Mouse (Mus musculus) erythroblast, embryonic 14.5 days (primary cell): ENCODE measurements around the gene Cox7a2. TPM values are rescaled to one million over a fixed set of nuclear protein-coding genes. Genes with fewer than 3 reads are reported as not detected.

Experiments used
- H3K27me3 ChIP-seq: 2 replicates; pipeline ENCODE4 v1.6.1; 2012; ENCODE audit warnings: inconsistent platforms; ENCODE audit not compliant: control insufficient read depth
- H3K36me3 ChIP-seq: 2 replicates; pipeline ENCODE4 v1.6.1; 2012; ENCODE audit warnings: mild to moderate bottlenecking, inconsistent platforms; ENCODE audit not compliant: control insufficient read depth
- H3K4me1 ChIP-seq: 2 replicates; pipeline ENCODE4 v1.6.1; 2012; ENCODE audit warnings: inconsistent platforms; ENCODE audit not compliant: control insufficient read depth
- H3K4me3 ChIP-seq: replicated peaks from 2 replicates; pipeline ENCODE3; 2012; ENCODE audit warnings: moderate library complexity, mild to moderate bottlenecking, inconsistent platforms
- H3K9me3 ChIP-seq: 2 replicates; pipeline ENCODE4 v1.6.1; 2012; ENCODE audit warnings: low read length, inconsistent platforms, mixed read lengths; ENCODE audit not compliant: control insufficient read depth
- GATA1 ChIP-seq: IDR thresholded peaks from 2 replicates; pipeline ENCODE4 v1.6.1; 2012; ENCODE audit warnings: low read length, inconsistent platforms, mixed read lengths
- TAL1 ChIP-seq: IDR thresholded peaks from 3 replicates; pipeline ENCODE4 v1.6.1; 2012; ENCODE audit warnings: low read length, inconsistent platforms, mixed read lengths
- polyA plus RNA-seq: library from polyadenylated mRNA; stranded (reverse); fragments of >175 nt; gene quantifications from 2 replicates; pipeline ENCODE4 v1.2.3, GENCODE M21; 2012

The Cox7a2 gene
- polyA plus RNA-seq, 1 experiment: 7.4 TPM

GRCm38 (mm10) chr9:79784934-79785793, 25.5 kb upstream of the Cox7a2 start:
- Histone ChIP-seq H3K4me1 (peaks cover 4% of the 10 kb centered on the region), H3K36me3 (no peaks in the 10 kb centered on the region), H3K27me3 (no peaks in the 10 kb centered on the region), H3K4me3 (no peak overlapping the region), H3K9me3 (no peaks in the 10 kb centered on the region)
- TF ChIP-seq GATA1 (no peak), TAL1 (no peak)

DNA sequence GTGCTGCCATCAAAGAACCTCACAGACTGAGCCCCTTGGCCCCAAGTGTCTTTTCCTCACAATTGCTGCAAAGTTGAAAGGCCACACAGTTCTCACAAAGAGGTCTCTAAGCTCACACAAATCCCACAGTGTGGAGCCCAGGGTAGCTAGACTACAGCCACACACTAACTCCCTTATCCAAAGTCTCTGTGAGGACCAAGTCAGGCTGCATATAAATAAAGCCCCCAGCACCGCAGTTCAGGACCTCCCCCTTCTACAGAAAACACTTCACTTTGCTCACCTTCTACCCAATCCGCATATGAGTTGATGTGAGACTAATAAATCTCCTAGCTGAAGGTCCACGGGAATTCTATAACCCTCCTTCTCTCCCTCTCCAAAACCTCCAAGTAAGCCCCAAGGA, 24.8 kb upstream of the Cox7a2 start:
- no peaks in the 10 kb centered on the region for H3K27me3 ChIP-seq
- H3K4me1 ChIP-seq: peaks cover 2% of the 10 kb centered on the region; the same call in 1 of the 2 replicates
- no peaks in the 10 kb centered on the region for H3K9me3 ChIP-seq
- H3K36me3 ChIP-seq: no peaks in the 10 kb centered on the region; the same call in 1 of the 2 replicates
- H3K4me3 ChIP-seq: no peak overlapping the region
- TF ChIP-seq TAL1 (no peak), GATA1 (no peak)

DNA sequence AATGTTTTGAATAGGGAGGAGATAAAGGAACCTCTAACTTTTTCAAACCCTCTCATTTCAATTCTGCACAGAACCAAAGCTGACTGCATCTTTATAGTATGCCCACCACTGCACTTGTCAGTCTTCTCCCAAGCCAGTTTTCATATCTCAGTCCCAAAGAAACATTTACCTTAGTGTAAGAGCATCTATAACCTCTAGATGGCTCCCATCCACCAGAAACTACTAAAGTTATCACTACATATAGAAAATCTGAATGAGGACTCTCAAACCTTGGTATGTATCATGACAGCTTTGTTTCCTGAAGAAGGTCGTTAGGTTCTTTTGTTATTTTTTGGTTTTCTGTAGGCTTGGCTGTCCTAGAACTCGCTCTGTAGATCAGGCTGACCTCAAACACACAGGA, 19.7 kb upstream of the Cox7a2 start:
- Histone ChIP-seq H3K4me3 (no peak overlapping the region), H3K4me1 (no peaks in the 10 kb centered on the region), H3K36me3 (peaks cover 18% of the 10 kb centered on the region), H3K9me3 (no peaks in the 10 kb centered on the region), H3K27me3 (no peaks in the 10 kb centered on the region)
- TF ChIP-seq GATA1 (no peak), TAL1 (no peak)

DNA sequence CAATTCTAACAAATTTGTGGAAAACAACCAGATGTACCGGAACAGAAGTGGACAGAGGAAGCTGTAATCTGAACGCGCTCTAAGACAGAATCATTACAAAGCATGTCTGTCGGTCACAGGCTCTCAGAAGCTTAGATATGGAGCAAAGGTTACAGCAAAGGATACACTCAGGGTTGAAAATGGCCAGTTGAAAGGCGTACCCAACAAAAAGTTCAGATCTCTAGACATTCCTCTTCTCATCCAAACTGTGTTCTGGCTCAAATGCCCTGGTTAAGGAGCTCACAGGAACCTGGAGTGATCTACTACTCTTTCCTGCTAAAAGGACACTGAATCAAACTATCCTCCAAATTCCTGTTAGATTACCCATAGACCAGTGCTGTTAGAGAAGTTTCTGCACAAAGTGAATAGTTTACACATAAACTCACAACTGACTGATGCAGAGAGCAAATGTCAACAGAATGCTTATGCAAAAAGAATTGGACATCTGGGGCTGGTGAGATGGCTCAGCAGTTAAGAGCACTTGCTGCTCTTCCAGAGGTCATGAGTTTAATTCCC, 7.4 kb upstream of the Cox7a2 start:
- Histone ChIP-seq H3K27me3 (no peaks in the 10 kb centered on the region), H3K4me1 (no peaks in the 10 kb centered on the region), H3K4me3 (no peak overlapping the region), H3K9me3 (no peaks in the 10 kb centered on the region), H3K36me3 (peaks cover 13% of the 10 kb centered on the region)
- no peak for TF ChIP-seq TAL1
- TF ChIP-seq GATA1: no peak

- H3K36me3 ChIP-seq: peaks cover 2% of the 10 kb centered on the region
- TF ChIP-seq TAL1 (no peak), GATA1 (no peak)
- H3K4me1 ChIP-seq: peaks cover 2% of the 10 kb centered on the region
Observed at GRCm38 (mm10) chr9:79765329-79765728, 5.7 kb upstream of the Cox7a2 start.

GRCm38 (mm10) chr9:79762519-79762918, 2.8 kb upstream of the Cox7a2 start:
- H3K9me3 ChIP-seq: no peaks in the 10 kb centered on the region
- no peaks in the 10 kb centered on the region for H3K27me3 ChIP-seq
- TF ChIP-seq TAL1 (no peak), GATA1 (no peak)
- H3K4me1 ChIP-seq: peaks cover 18% of the 10 kb centered on the region
- no peak overlapping the region for H3K4me3 ChIP-seq
- H3K36me3 ChIP-seq: peaks cover 5% of the 10 kb centered on the region

More at GRCm38 (mm10) chr9:79765329-79765728, 5.7 kb upstream of the Cox7a2 start:
- Histone ChIP-seq H3K9me3 (no peaks in the 10 kb centered on the region), H3K4me3 (no peak overlapping the region), H3K27me3 (no peaks in the 10 kb centered on the region)

- TF ChIP-seq GATA1: no peak
- no peak for TF ChIP-seq TAL1
- Histone ChIP-seq H3K9me3 (no peaks in the 10 kb centered on the region), H3K4me3 (peak overlapping the region; percentile 79), H3K36me3 (peaks cover 29% of the 10 kb centered on the region), H3K4me1 (peaks cover 19% of the 10 kb centered on the region), H3K27me3 (no peaks in the 10 kb centered on the region)
Observed at GRCm38 (mm10) chr9:79760076-79760475, 398 bp upstream of the Cox7a2 start.

- H3K9me3 ChIP-seq: no peaks in the 10 kb centered on the region
- H3K4me3 ChIP-seq: no peak overlapping the region
- H3K4me1 ChIP-seq: peaks cover 17% of the 10 kb centered on the region
- H3K36me3 ChIP-seq: peaks cover 57% of the 10 kb centered on the region
- no peaks in the 10 kb centered on the region for H3K27me3 ChIP-seq
- TF ChIP-seq GATA1 (no peak), TAL1 (no peak)
Observed at GRCm38 (mm10) chr9:79755311-79755710, 4.4 kb downstream of the Cox7a2 start.

DNA sequence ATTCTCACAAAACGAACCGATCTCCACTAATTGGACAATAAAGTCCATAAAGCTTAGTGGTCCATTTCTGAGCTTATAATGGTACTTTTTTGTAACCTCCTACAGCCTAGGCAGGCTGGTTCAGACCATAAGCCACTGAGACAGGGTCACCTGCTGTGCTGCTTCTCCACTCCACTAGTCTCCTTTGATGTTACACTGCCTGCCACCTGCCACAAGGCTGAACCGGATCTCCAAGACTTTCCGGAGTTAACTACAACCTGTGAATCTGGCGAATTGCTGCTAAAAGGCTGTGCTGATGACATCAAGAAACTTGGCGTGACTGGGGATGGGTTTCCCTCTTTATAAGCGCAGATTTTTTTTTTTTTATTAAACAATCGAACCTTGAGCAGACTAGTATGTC, 7.8 kb downstream of the Cox7a2 start:
- H3K36me3 ChIP-seq: peaks cover 45% of the 10 kb centered on the region
- H3K4me1 ChIP-seq: no peaks in the 10 kb centered on the region
- H3K27me3 ChIP-seq: no peaks in the 10 kb centered on the region
- H3K9me3 ChIP-seq: no peaks in the 10 kb centered on the region
- no peak overlapping the region for H3K4me3 ChIP-seq
- TF ChIP-seq GATA1 (no peak), TAL1 (no peak)
